Mouse (Mus musculus) E14TG2a.4 (cell line): ENCODE measurements around the gene Prg3.

Source experiments
- CTCF ChIP-seq: conservative IDR thresholded peaks from 2 replicates; pipeline ENCODE4 v1.5.1; 2014; ENCODE audit warnings: low read length
- NANOG ChIP-seq: IDR thresholded peaks from 2 replicates; pipeline ENCODE4 v1.6.1; 2014; ENCODE audit warnings: borderline replicate concordance, low read length, mixed read lengths
- POU5F1 ChIP-seq: IDR thresholded peaks from 2 replicates; pipeline ENCODE4 v1.6.1; 2014; ENCODE audit warnings: low read length, borderline replicate concordance

GRCm38 (mm10) chr2:84956274-84956673 lies 31.7 kb upstream of the Prg3 start:
- TF ChIP-seq CTCF: peak; percentile 98
- TF ChIP-seq POU5F1: no peak
- TF ChIP-seq NANOG: no peak
